Mouse (Mus musculus) C2C12 (cell line): ENCODE measurements around the gene Pou2af1. TPM values are rescaled to one million over a fixed set of nuclear protein-coding genes. Genes with fewer than 3 reads are reported as not detected.

ENCODE experiments used
- H3K27me3 ChIP-seq: one replicate; pipeline ENCODE4 v1.6.1; 2011; ENCODE audit not compliant: control insufficient read depth, insufficient read depth, insufficient read length
- H3K36me3 ChIP-seq: one replicate; pipeline ENCODE4 v1.6.1; 2011; ENCODE audit not compliant: control insufficient read depth, insufficient read depth
- H3K4me3 ChIP-seq: one replicate; pipeline ENCODE4 v1.5.1; 2011; ENCODE audit warnings: mild to moderate bottlenecking, control low read depth; ENCODE audit not compliant: poor library complexity, insufficient read depth, severe bottlenecking
- H3K79me2 ChIP-seq: one replicate; pipeline ENCODE4 v1.6.1; 2011; ENCODE audit not compliant: control insufficient read depth, insufficient read depth
- H3K79me3 ChIP-seq: one replicate; pipeline ENCODE4 v1.6.1; 2011; ENCODE audit warnings: low read depth, control low read depth
- H3ac ChIP-seq: one replicate; pipeline ENCODE3; 2011; ENCODE audit warnings: low read depth; ENCODE audit not compliant: control insufficient read depth, insufficient read length
- CEBPB ChIP-seq: IDR thresholded peaks from one replicate; pipeline ENCODE4 v1.6.1; 2011; ENCODE audit warnings: low read depth, mild to moderate bottlenecking, control low read depth, moderate library complexity
- CTCF ChIP-seq: IDR thresholded peaks from one replicate; pipeline ENCODE4 v1.5.1; 2011; ENCODE audit not compliant: control insufficient read depth, insufficient read depth, insufficient read length
- FOSL1 ChIP-seq: IDR thresholded peaks from one replicate; pipeline ENCODE4 v1.8.0; 2011; ENCODE audit warnings: mild to moderate bottlenecking, low read length; ENCODE audit not compliant: poor library complexity, insufficient read depth, severe bottlenecking
- MAX ChIP-seq: IDR thresholded peaks from one replicate; pipeline ENCODE4 v1.6.1; 2011; ENCODE audit warnings: mild to moderate bottlenecking, control low read depth
- MYOD1 ChIP-seq: IDR thresholded peaks from one replicate; pipeline ENCODE4 v1.6.1; 2011; ENCODE audit warnings: low read depth; ENCODE audit not compliant: control insufficient read depth, insufficient read length
- MYOG ChIP-seq: IDR thresholded peaks from one replicate; pipeline ENCODE4 v1.6.1; 2011; ENCODE audit not compliant: control insufficient read depth, insufficient read length; ENCODE audit errors: extremely low read depth
- USF1 ChIP-seq: IDR thresholded peaks from one replicate; pipeline ENCODE4 v1.6.1; 2011; ENCODE audit warnings: low read depth, mild to moderate bottlenecking, control low read depth, moderate library complexity
- polyA plus RNA-seq: library from polyadenylated mRNA; unstranded; fragments of >200 nt; fragmentation: generic; extraction: Trizol; gene quantifications from one replicate; pipeline ENCODE4 v1.2.1, GENCODE M21; 2012; ENCODE audit warnings: missing spikeins

The Pou2af1 gene
- polyA plus RNA-seq, 1 experiment = 0.01 TPM

DNA sequence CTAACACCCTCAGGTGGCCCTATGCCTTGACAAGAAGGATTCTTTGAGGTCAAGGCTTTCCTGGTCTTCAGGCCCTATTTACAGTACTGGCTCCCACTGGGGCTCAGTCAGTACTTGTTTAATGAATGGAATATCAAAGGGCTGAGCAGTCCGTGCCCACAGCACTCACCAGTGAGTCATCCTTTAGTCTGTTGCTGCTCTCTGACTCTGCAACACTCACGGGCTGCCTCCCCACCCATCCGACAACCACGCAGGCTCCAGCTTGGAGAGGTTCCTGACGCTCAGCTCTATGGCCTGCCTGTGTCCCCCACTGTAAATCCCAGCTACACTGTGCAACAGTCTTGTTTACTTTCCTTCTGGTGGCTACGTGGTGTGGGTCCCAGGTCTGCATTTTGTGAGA lies 43.2 kb upstream of the Pou2af1 start:
- Histone ChIP-seq H3K79me3 (no peaks in the 10 kb centered on the region), H3ac (no peak overlapping the region), H3K27me3 (no peaks in the 10 kb centered on the region), H3K79me2 (no peaks in the 10 kb centered on the region), H3K36me3 (no peaks in the 10 kb centered on the region), H3K4me3 (no peak overlapping the region)
- TF ChIP-seq FOSL1 (peak; percentile 12), MAX (no peak), MYOD1 (no peak), CTCF (no peak), USF1 (no peak), CEBPB (peak; percentile 18), MYOG (no peak)

- no peak for TF ChIP-seq MYOG
- TF ChIP-seq MYOD1 = no peak
- no peak for TF ChIP-seq USF1
- TF ChIP-seq FOSL1 = no peak
- TF ChIP-seq CEBPB = no peak
- TF ChIP-seq MAX = no peak
- TF ChIP-seq CTCF = no peak
- Histone ChIP-seq H3K79me3 (no peaks in the 10 kb centered on the region), H3K79me2 (no peaks in the 10 kb centered on the region), H3K4me3 (no peak overlapping the region), H3ac (no peak overlapping the region), H3K27me3 (no peaks in the 10 kb centered on the region), H3K36me3 (no peaks in the 10 kb centered on the region)
These were observed 38.5 kb upstream of the Pou2af1 start for GRCm38 (mm10) chr9:51174890-51175464.

DNA sequence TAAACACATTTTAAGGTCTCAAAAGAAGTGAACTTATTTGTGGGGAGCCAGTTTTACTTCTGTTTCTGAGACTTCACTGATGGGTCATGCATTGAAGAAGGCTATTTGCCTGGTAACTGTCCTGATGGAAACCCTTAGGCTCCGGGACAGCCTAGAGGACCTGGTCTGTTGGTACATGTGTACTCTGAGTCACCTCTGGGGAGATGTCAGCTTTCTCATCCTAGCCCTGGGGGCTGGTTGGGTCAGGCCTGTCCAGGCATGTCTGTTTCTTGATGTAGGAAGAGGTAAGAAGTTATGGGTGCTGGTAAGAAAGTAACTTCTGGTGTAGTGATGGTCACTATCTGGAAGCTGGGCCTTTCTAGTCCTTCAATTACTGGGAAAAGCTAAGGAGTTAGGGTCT lies 37.8 kb upstream of the Pou2af1 start:
- no peaks in the 10 kb centered on the region for H3K79me3 ChIP-seq
- H3K79me2 ChIP-seq = no peaks in the 10 kb centered on the region
- H3K27me3 ChIP-seq = no peaks in the 10 kb centered on the region
- H3K4me3 ChIP-seq = no peak overlapping the region
- TF ChIP-seq CTCF (no peak), MYOG (no peak), USF1 (no peak), CEBPB (no peak), MYOD1 (no peak), MAX (no peak), FOSL1 (no peak)
- H3K36me3 ChIP-seq = no peaks in the 10 kb centered on the region
- H3ac ChIP-seq = no peak overlapping the region

DNA sequence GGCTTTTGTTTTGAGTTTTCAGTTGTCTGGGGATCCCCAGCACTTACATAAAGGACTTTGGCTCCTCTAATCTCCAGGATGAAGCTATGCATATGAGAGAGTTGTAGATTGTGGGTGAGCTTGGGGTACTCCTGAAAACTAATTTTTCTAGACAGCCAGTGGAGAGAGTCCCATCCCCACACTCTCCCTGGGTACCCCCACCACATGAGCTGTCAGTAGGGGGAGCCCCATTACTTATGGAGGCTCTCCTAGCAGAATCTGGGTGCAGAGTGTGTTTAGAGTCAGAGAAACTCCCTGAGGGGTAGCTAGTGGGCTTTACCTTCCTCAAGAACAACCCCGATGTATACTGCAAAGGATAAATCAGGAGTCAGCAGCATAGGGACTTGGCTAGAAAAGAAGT lies 35.2 kb upstream of the Pou2af1 start:
- no peaks in the 10 kb centered on the region for H3K79me2 ChIP-seq
- H3K36me3 ChIP-seq = no peaks in the 10 kb centered on the region
- TF ChIP-seq MAX = no peak
- no peak for TF ChIP-seq FOSL1
- TF ChIP-seq USF1 = no peak
- TF ChIP-seq MYOD1 = no peak
- no peak for TF ChIP-seq MYOG
- TF ChIP-seq CEBPB = no peak
- no peak for TF ChIP-seq CTCF

DNA sequence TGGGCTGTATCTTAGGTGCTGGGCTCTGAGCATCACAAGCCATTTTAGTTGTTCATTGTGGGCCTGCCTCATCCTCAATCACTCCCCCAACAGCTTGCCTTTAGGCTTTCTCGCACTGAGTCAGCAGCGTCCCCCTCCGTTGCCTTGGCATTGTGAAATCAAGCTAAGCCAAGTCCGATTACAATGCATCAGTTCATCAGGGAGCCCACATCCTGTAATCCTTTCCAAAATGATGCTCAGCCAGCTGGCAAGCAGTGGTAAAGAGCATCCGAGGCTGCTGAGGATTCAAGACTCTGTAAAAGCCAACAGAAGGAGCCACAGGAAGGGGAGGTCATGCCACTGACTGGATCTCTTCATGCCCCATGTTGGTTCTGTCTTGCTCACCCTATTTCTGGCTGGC lies 32.9 kb upstream of the Pou2af1 start:
- H3K27me3 ChIP-seq = no peaks in the 10 kb centered on the region
- no peaks in the 10 kb centered on the region for H3K36me3 ChIP-seq
- H3K79me2 ChIP-seq = no peaks in the 10 kb centered on the region
- H3K79me3 ChIP-seq = no peaks in the 10 kb centered on the region
- TF ChIP-seq CEBPB = peak; percentile 79
- no peak for TF ChIP-seq MYOD1
- H3ac ChIP-seq = no peak overlapping the region
- H3K4me3 ChIP-seq = no peak overlapping the region

More for the DNA sequence above, 35.2 kb upstream of the Pou2af1 start:
- Histone ChIP-seq H3K27me3 (no peaks in the 10 kb centered on the region), H3ac (no peak overlapping the region), H3K4me3 (no peak overlapping the region), H3K79me3 (no peaks in the 10 kb centered on the region)

DNA sequence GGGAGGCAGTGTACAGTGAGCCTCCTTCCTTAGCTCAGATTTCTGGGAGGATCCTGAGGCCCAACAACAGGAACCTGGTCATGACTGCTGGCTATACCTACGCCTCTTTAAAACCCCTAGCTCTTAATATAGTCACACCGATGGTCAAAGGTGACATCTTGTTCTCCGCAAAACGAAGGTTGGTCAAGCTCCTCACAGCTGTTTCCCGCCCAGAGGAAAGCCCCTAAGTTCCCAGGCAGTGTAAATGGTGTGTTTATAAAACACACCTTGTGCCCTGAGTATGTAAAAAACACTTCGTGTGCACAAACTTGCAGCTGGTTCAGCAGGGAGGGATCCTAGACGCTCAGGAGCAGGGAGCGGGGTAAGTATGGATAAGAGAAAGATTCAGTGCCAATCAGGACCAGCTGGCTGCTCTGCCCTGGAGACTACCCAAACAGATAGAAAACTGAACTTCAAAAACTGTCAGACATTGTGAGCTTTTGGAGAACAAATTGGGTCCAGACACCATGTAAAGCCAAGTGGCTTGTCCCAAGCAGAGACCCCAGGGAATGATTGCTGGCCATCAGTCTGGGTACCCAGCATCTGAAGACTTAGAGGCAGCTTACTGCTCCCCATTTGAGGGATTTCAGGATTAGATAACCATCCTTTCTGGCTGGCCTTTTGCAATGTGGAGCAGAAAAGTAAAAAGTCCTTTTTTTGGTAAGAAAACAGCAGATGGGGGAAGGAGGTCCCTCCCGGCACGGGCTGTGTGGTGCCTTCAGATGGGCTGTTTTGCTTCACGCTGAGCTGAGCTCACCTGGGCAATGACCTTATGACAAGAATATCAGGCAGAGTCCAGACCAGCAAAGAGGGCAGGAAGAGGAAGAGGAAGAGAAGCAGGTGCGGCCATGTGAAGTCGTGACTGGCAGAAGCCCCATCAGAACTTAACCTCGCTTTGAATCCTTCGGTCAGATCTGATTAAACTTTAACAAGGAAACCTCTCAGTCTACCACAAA lies 30.5 kb upstream of the Pou2af1 start:
- Histone ChIP-seq H3K79me3 (no peaks in the 10 kb centered on the region), H3K4me3 (no peak overlapping the region), H3K79me2 (no peaks in the 10 kb centered on the region), H3K27me3 (no peaks in the 10 kb centered on the region), H3K36me3 (no peaks in the 10 kb centered on the region), H3ac (no peak overlapping the region)
- TF ChIP-seq CEBPB (no peak), MYOD1 (no peak), FOSL1 (no peak), MYOG (no peak), MAX (no peak), USF1 (no peak), CTCF (no peak)
